Mouse (Mus musculus) adrenal gland, postnatal 10 days (tissue): Measurements from ENCODE around the gene Rgs8. TPM values are rescaled to one million over a fixed set of nuclear protein-coding genes. Genes with fewer than 3 reads are reported as not detected.

Experiments
- DNase-seq: peaks from one replicate; pipeline ENCODE4 v3.0.0; 2021; ENCODE audit warnings: mixed read lengths
- total RNA-seq, 2 experiments: library from RNA; stranded (reverse); gene quantifications; 2 replicates each; pipeline ENCODE4 v1.2.3; 2021

Rgs8 gene
- total RNA-seq, 2 experiments from 2014 or later: 0.57 to 0.61 TPM

GRCm38 (mm10) chr1:153746119-153746670, 93.4 kb downstream of the Rgs8 start:
- no peak for DNase-seq

DNA sequence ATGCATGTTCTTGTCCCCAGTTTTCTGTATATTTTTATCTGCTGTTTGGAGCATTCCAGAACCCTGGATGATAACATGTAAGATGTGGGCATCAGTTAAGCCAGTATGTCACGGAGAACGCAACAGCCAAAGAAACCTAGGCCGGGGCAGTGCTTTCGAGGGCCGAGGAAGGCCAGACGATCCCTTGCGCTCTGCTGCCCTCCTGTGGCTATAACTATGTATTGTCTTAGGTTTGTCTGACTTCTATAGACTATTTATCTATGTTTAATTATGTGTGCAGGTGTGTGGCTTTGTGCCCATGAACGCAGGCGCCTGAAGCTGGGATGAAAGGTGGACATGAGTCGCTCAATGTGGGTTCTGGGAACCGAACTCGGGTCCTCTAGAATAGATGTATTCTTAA, 93.9 kb downstream of the Rgs8 start:
- DNase-seq: peak; percentile 86

- no peak for DNase-seq
These were observed 95.2 kb downstream of the Rgs8 start for GRCm38 (mm10) chr1:153747861-153748530.

- peak; percentile 79 for DNase-seq
These were observed 95.7 kb downstream of the Rgs8 start for GRCm38 (mm10) chr1:153748549-153748948.

DNA sequence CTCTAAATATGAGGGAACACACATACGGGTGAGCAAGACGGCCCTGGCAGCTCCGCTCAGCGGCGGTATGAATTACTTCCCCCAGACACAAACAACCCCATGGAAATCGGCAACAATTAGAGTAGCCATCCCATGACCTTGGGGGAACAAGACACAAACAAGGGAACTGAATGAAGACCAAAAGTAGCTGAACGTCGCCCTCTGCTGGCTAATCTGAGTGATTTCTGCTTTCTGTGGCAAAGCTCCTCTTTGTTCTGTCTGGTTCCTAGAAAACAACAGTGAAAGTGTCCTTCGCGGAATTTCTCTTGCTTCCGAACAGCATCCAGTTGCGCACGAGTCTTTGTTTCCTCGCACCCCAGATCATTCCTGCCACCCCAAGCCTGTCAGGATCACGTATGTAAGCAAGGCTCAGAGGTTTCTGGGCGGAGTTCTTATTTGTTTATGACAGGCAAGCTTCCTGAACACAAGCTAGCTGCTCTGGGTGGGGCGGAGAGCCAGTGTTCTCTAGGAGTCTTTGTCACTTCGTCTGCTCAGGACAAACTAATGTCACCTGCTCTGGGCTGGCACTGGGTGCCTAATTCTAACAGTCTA, 96.5 kb downstream of the Rgs8 start, which contains the start of gene Rnasel:
Gene Rnasel, plus strand, starts transcription at position 216 of the 591 bp plus-strand sequence.
- peak; percentile 79 for DNase-seq

Other genes with a start within 250 kb of the Rgs8 start
- under 1 TPM; 0.15 to 0.39 TPM for gene Shcbp1l, start 227.9 kb upstream of the Rgs8 start, total RNA-seq
- 100 to 1,000 TPM; 107 to 121 TPM for gene Dhx9, start 165.4 kb upstream of the Rgs8 start, total RNA-seq
- gene Npl, start 103.0 kb upstream of the Rgs8 start, total RNA-seq: 1 to 10 TPM; 4.0 to 4.2 TPM
- 10 to 100 TPM; 10.3 to 48.8 TPM for gene Rgs16, start 87.3 kb downstream of the Rgs8 start, total RNA-seq
- gene Rnasel, start 96.4 kb downstream of the Rgs8 start, total RNA-seq: 10 to 100 TPM; 12.1 to 15.5 TPM
- under 1 TPM in 1 of 2 experiments, not detected in 1; 0.12 TPM for gene Rgsl1, start 191.1 kb downstream of the Rgs8 start, total RNA-seq
- gene Teddm1b, start 221.3 kb downstream of the Rgs8 start, total RNA-seq: not detected
- gene Teddm1a, start 238.7 kb downstream of the Rgs8 start, total RNA-seq: not detected
- 100 to 1,000 TPM; 423 to 903 TPM for gene Glul, start 246.9 kb downstream of the Rgs8 start, total RNA-seq
- under 1 TPM; 0.36 to 0.45 TPM for gene Teddm2, start 247.2 kb downstream of the Rgs8 start, total RNA-seq